8 mouse cellular contexts compared by ENCODE assay signal in genomic region chr19:47853951-47854795, GRCm38 (mm10). TPM values are rescaled to one million over a fixed set of nuclear protein-coding genes. Genes with fewer than 3 reads are reported as not detected.
DNase-seq lines count a peak whose midpoint lies in the region; ATAC-seq and TF ChIP-seq lines count a peak whose summit lies in the region.

No protein-coding gene starts in this region.

- peak; percentile 55 for TF ChIP-seq CTCF in midbrain, postnatal 0 days (IDR thresholded peaks at IDR 0.05)

- H3K27ac ChIP-seq in kidney, embryonic 14.5 days (ENCODE audit: low read depth, low read length), result 0 out of 2 replicates have a peak overlapping the region, but pooled peaks have one; percentile 30
- no peak overlapping the region; the same call in 1 of the 2 replicates for H3K27ac ChIP-seq in forebrain, embryonic 14.5 days (ENCODE audit: low read depth, low read length)
- peak overlapping the region; percentile 39 for H3K27ac ChIP-seq in midbrain, postnatal 0 days (ENCODE audit: low read depth, low read length)

- H3K36me3 ChIP-seq in kidney, embryonic 14.5 days (ENCODE audit: control insufficient read depth, insufficient read depth, low read length), result peaks cover 5% of the 10 kb centered on the region; the same call in 1 of the 2 replicates
- H3K36me3 ChIP-seq in forebrain, embryonic 14.5 days (ENCODE audit: control insufficient read depth, insufficient read depth, low read length), result no peaks in the 10 kb centered on the region; the same call in 1 of the 2 replicates
- H3K36me3 ChIP-seq in midbrain, postnatal 0 days (ENCODE audit: insufficient read depth, low read length), result no peaks in the 10 kb centered on the region

- peaks cover 8% of the 10 kb centered on the region; the same call in 1 of the 2 replicates for H3K4me1 ChIP-seq in kidney, embryonic 14.5 days (ENCODE audit: control insufficient read depth, insufficient read depth, low read length)
- H3K4me1 ChIP-seq in forebrain, embryonic 14.5 days (ENCODE audit: control insufficient read depth, insufficient read depth, low read length), result peaks cover 7% of the 10 kb centered on the region
- H3K4me1 ChIP-seq in midbrain, postnatal 0 days (ENCODE audit: insufficient read depth, low read length), result no peaks in the 10 kb centered on the region

- H3K4me2 ChIP-seq in kidney, embryonic 14.5 days (replicated peaks; ENCODE audit: low read depth, low read length), result peak overlapping the region; percentile 88
- H3K4me2 ChIP-seq in forebrain, embryonic 14.5 days (ENCODE audit: low read length), result peak overlapping the region; percentile 96
- peak overlapping the region; percentile 68 for H3K4me2 ChIP-seq in midbrain, postnatal 0 days (ENCODE audit: low read depth, low read length, poor library complexity, severe bottlenecking)

- no peaks in the 10 kb centered on the region for H3K27me3 ChIP-seq in kidney, embryonic 14.5 days (ENCODE audit: control insufficient read depth, insufficient read depth, low read length)
- H3K27me3 ChIP-seq in forebrain, embryonic 14.5 days (replicated peaks; ENCODE audit: control insufficient read depth, insufficient read depth, low read length), result no peaks in the 10 kb centered on the region
- no peaks in the 10 kb centered on the region for H3K27me3 ChIP-seq in midbrain, postnatal 0 days (ENCODE audit: insufficient read depth, low read length)

- no peaks in the 10 kb centered on the region for H3K9me3 ChIP-seq in kidney, embryonic 14.5 days (ENCODE audit: control insufficient read depth, low read length)
- no peaks in the 10 kb centered on the region for H3K9me3 ChIP-seq in forebrain, embryonic 14.5 days (replicated peaks; ENCODE audit: control insufficient read depth, low read length)
- no peaks in the 10 kb centered on the region for H3K9me3 ChIP-seq in midbrain, postnatal 0 days (ENCODE audit: low read length)

- peak; percentile 78 for ATAC-seq in kidney, embryonic 14.5 days (ENCODE audit: low FRiP score, low TSS enrichment)
- ATAC-seq in forebrain, embryonic 14.5 days, result no peak; the same call in 1 of the 2 replicates
- ATAC-seq in inflammation-experienced regulatory T-cells, adult 6 months, result peak; percentile 29
- ATAC-seq in midbrain, postnatal 0 days (ENCODE audit: low FRiP score), result peak; percentile 83

- peak overlapping the region; percentile 56 for H3K4me3 ChIP-seq in kidney, embryonic 14.5 days (ENCODE audit: low read length)
- peak overlapping the region; percentile 57 for H3K4me3 ChIP-seq in forebrain, embryonic 14.5 days (ENCODE audit: low read depth, low read length)
- H3K4me3 ChIP-seq in midbrain, postnatal 0 days (ENCODE audit: low read depth, low read length), result peak overlapping the region; percentile 53

- no peak for DNase-seq in kidney, postnatal 25 days
- DNase-seq in Muller cell, postnatal 12 days (ENCODE audit: inconsistent ontology term), result peak; percentile 62
- DNase-seq in forebrain, embryonic 14.5 days (ENCODE audit: low spot score), result peak; percentile 57
- peak; percentile 28 for DNase-seq in midbrain, postnatal 0 days (ENCODE audit: low spot score)
- DNase-seq in left cerebral cortex, adult 11 months (ENCODE audit: low spot score), result no peak
- no peak for DNase-seq in spleen, postnatal 36 days (ENCODE audit: low spot score in 2 of 2)

- H3K9ac ChIP-seq in kidney, embryonic 14.5 days (ENCODE audit: low read depth, low read length), result peak overlapping the region; percentile 69; the same call in 1 of the 2 replicates
- H3K9ac ChIP-seq in forebrain, embryonic 14.5 days (ENCODE audit: low read length), result peak overlapping the region; percentile 80
- H3K9ac ChIP-seq in midbrain, postnatal 0 days (replicated peaks; ENCODE audit: low read length, poor library complexity, severe bottlenecking), result peak overlapping the region; percentile 80

- WGBS in kidney, embryonic 14.5 days, result 20% methylated on average over 13 of the region's 13 CpGs
- 20% methylated on average over 13 of the region's 13 CpGs for WGBS in forebrain, embryonic 14.5 days
- WGBS in midbrain, postnatal 0 days, result 13% methylated on average over 13 of the region's 13 CpGs

RNA-seq across cellular contexts. Expression of gene Gsto1, which starts 0.6 kb away (rescaled TPM):
- polyA plus RNA-seq in kidney, embryonic 14.5 days (2014; fragmentation: Nextera tagmentation; extraction: Ambion mirVana), result 117 and 131 TPM in 2 replicates
- 105 and 120 TPM in 2 replicates for polyA plus RNA-seq in forebrain, embryonic 14.5 days (2014; fragmentation: Nextera tagmentation; extraction: Ambion mirVana)
- 10 to 100 TPM; 17.8 to 26.4 (median 19.5) TPM for polyA plus RNA-seq in inflammation-experienced regulatory T-cells, adult 6 months (2017; shearing (Covaris generic))
- total RNA-seq in midbrain, postnatal 0 days (2014; rRNA removed), result 95.4 and 142 TPM in 2 replicates
- polyA plus RNA-seq in midbrain, postnatal 0 days (2015; fragmentation: Nextera tagmentation; extraction: Ambion mirVana), result 148 and 152 TPM in 2 replicates

RNA-seq across cellular contexts. Expression of gene Gsto2, which starts 11.2 kb away (rescaled TPM):
- 1.8 and 2.1 TPM in 2 replicates for polyA plus RNA-seq in kidney, embryonic 14.5 days (2014; fragmentation: Nextera tagmentation; extraction: Ambion mirVana)
- 1.1 TPM in 2 replicates for polyA plus RNA-seq in forebrain, embryonic 14.5 days (2014; fragmentation: Nextera tagmentation; extraction: Ambion mirVana)
- 1 to 10 TPM in 2 of 3 experiments, under 1 TPM in 1; 0.34 to 1.2 (median 1.1) TPM for polyA plus RNA-seq in inflammation-experienced regulatory T-cells, adult 6 months (2017; shearing (Covaris generic))
- 0.16 and 0.66 TPM in 2 replicates for total RNA-seq in midbrain, postnatal 0 days (2014; rRNA removed)
- polyA plus RNA-seq in midbrain, postnatal 0 days (2015; fragmentation: Nextera tagmentation; extraction: Ambion mirVana), result 1.1 TPM in 2 replicates

Comparison
In these comparisons a context has a peak if more than half of its experiments do, and no peak if none do; other contexts are left out.
1. DNase-seq: peak in Muller cell, postnatal 12 days (single experiment), forebrain, embryonic 14.5 days (single experiment) and midbrain, postnatal 0 days (single experiment); none in kidney, postnatal 25 days (0 of 2), left cerebral cortex, adult 11 months (single experiment) and spleen, postnatal 36 days (0 of 2).
2. Peak in every context shown above with its lines, with median percentiles within 50 percentile points of each other: H3K4me2 ChIP-seq, H3K4me3 ChIP-seq and H3K9ac ChIP-seq.